Mouse (Mus musculus) heart, embryonic 14.5 days (tissue): Measurements from ENCODE around the gene Prkci. TPM values are rescaled to one million over a fixed set of nuclear protein-coding genes. Genes with fewer than 3 reads are reported as not detected.
A peak's percentile ranks its signal among the peaks of the same experiment; 100 is the strongest.

Experiments
- ATAC-seq: fragments of 200-750 bp; cut with Nextera tagmentation; 2 replicates; pipeline ENCODE4 v1.8.0; 2017; ENCODE audit warnings: low read depth, moderate TSS enrichment; ENCODE audit not compliant: insufficient number of reproducible peaks, insufficient read depth, low FRiP score
- H3K27ac ChIP-seq, 2 experiments: fragments of 200-500 bp in 1 of 2; fragments of 300-500 bp in 1 of 2; sonication (generic) in 1 of 2; replicated peaks in 1 of 2; 2 replicates each; pipeline ENCODE4 v1.5.1; 2012 to 2014; ENCODE audit warnings: low read depth in 2 of 2, low read length in 2 of 2, control low read depth in 1 of 2, mild to moderate bottlenecking in 1 of 2, mixed read lengths in 1 of 2; ENCODE audit not compliant: control insufficient read depth in 1 of 2, insufficient read depth in 1 of 2
- H3K27me3 ChIP-seq: fragments of 300-500 bp; sonication (generic); 2 replicates; pipeline ENCODE4 v1.6.1; 2014; ENCODE audit warnings: mild to moderate bottlenecking, low read length, control low read depth; ENCODE audit not compliant: control insufficient read depth, insufficient read depth
- H3K36me3 ChIP-seq: fragments of 300-500 bp; sonication (generic); 2 replicates; pipeline ENCODE4 v1.6.1; 2014; ENCODE audit warnings: mild to moderate bottlenecking, control low read depth, low read length, mixed read lengths; ENCODE audit not compliant: control insufficient read depth, insufficient read depth
- H3K4me1 ChIP-seq, 2 experiments: fragments of 200-500 bp in 1 of 2; fragments of 300-500 bp in 1 of 2; sonication (generic) in 1 of 2; 2 replicates each; pipeline ENCODE4 v1.6.1; 2012 to 2014; ENCODE audit warnings: low read length in 2 of 2, control low read depth in 1 of 2, mixed read lengths in 1 of 2; ENCODE audit not compliant: control insufficient read depth in 2 of 2, insufficient read depth in 2 of 2
- H3K4me2 ChIP-seq: fragments of 300-500 bp; sonication (generic); 2 replicates; pipeline ENCODE4 v1.6.1; 2014; ENCODE audit warnings: mild to moderate bottlenecking, low read length
- H3K4me3 ChIP-seq, 2 experiments: fragments of 200-500 bp in 1 of 2; fragments of 300-500 bp in 1 of 2; sonication (generic) in 1 of 2; 2 replicates each; pipeline ENCODE4 v1.5.1; 2012 to 2014; ENCODE audit warnings: low read length in 2 of 2, mild to moderate bottlenecking in 2 of 2, control low read depth in 1 of 2, low read depth in 1 of 2, moderate library complexity in 1 of 2; ENCODE audit not compliant: control insufficient read depth in 1 of 2, insufficient read depth in 1 of 2
- H3K9ac ChIP-seq: fragments of 300-500 bp; sonication (generic); 2 replicates; pipeline ENCODE4 v1.6.1; 2014; ENCODE audit warnings: mild to moderate bottlenecking, low read length
- H3K9me3 ChIP-seq: fragments of 300-500 bp; sonication (generic); 2 replicates; pipeline ENCODE4 v1.6.1; 2016; ENCODE audit warnings: low read length, control low read depth; ENCODE audit not compliant: control insufficient read depth
- WGBS: fragments of 180-500 bp; shearing (Covaris S2); extraction: QIAGEN DNeasy Blood & Tissue Kit; methylation state at CpG from one replicate; pipeline ENCODE4 v1.1.7; 2014; 5-methylcytosine and 5-hydroxymethylcytosine counted together
- polyA plus RNA-seq: library from polyadenylated mRNA; unstranded; fragments of >200 nt; fragmentation: Nextera tagmentation; extraction: Ambion mirVana; gene quantifications from 2 replicates; pipeline ENCODE4 v1.2.1, GENCODE M21; 2014

The Prkci gene
- polyA plus RNA-seq, 1 experiment from 2014 or later: 21.1 TPM

DNA sequence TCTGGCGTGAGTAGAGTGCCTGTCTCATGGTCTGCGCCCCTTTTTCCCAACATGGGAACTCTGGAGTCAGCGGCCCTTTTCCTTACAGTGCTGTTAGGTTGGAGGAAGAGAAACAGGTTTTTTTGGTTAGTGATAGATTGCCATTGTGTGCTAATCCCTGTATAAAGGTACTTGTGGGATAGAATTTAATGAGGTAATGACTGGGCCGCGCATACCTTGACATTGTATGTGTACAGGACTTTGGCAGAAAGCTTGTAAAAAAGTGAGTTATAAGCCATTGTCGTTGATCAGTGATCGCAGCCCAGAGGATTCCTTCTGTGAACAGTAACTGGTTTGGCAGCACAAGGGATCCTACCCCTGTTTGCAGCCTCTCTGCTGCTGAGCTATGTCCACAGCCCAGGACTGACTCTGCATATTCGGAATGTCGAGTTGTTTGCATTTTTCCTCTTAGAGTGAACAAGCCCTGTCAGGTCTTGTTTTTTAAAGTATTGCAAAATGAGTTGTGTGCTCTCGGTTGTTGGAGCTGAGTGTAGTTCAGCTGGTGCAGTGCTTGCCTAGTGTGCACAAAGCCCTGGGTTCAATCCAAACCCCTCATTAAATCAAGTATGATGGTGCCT is 4.0 kb downstream of the Prkci start:
- H3K27me3 ChIP-seq: no peaks in the 10 kb centered on the region
- 62% methylated on average over 10 of the region's 10 CpGs for WGBS
- peak overlapping the region in 1 of 2 experiments; percentile 44; a peak in 2 of 4 replicates for H3K27ac ChIP-seq
- peaks cover 4 to 29% of the 10 kb centered on the region in 2 experiments; a peak in 3 of 4 replicates for H3K4me1 ChIP-seq
- H3K4me2 ChIP-seq: no peak overlapping the region
- H3K9ac ChIP-seq: 0 out of 2 replicates have a peak overlapping the region, but pooled peaks have one; percentile 11
- no peaks in the 10 kb centered on the region for H3K36me3 ChIP-seq
- no peak for ATAC-seq
- no peaks in the 10 kb centered on the region for H3K9me3 ChIP-seq
- no peak overlapping the region for H3K4me3 ChIP-seq

DNA sequence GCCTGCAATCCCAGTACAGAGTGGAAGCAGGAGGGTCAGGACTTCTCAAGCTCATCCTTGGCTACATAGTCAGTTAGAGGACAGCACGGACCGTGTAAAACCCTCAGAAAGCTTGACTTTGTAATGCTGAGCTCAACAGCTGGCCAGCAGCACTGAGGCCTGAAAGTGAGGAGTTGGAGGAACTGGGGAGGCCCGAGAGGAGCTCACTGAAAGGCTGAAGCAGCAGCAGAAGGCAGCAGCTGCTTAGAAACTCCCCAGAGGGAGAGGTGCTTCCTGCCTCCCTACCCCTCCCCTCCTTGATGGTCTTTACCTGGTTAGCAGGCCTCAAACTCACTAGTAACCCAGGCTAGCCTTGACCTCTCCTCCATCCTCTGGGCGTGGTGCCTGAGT is 4.5 kb downstream of the Prkci start:
- H3K27ac ChIP-seq: peak overlapping the region in 1 of 2 experiments; percentile 44; a peak in 2 of 4 replicates
- 41% methylated on average over 4 of the region's 4 CpGs for WGBS
- no peak overlapping the region for H3K4me2 ChIP-seq
- no peak overlapping the region for H3K4me3 ChIP-seq
- no peaks in the 10 kb centered on the region for H3K27me3 ChIP-seq
- no peaks in the 10 kb centered on the region for H3K9me3 ChIP-seq
- H3K9ac ChIP-seq: no peak overlapping the region
- H3K4me1 ChIP-seq: peaks cover 4 to 29% of the 10 kb centered on the region in 2 experiments; a peak in 3 of 4 replicates
- H3K36me3 ChIP-seq: no peaks in the 10 kb centered on the region
- no peak for ATAC-seq

- Histone ChIP-seq H3K4me1 (peaks cover 4 to 29% of the 10 kb centered on the region in 2 experiments; a peak in 3 of 4 replicates), H3K27me3 (no peaks in the 10 kb centered on the region), H3K9ac (no peak overlapping the region), H3K9me3 (no peaks in the 10 kb centered on the region), H3K4me2 (no peak overlapping the region), H3K4me3 (no peak overlapping the region), H3K36me3 (no peaks in the 10 kb centered on the region), H3K27ac (no peak overlapping the region)
- no peak for ATAC-seq
- 58% methylated on average over 3 of the region's 3 CpGs for WGBS
Measured at GRCm38 (mm10) chr3:31001048-31001676, 5.6 kb downstream of the Prkci start.

GRCm38 (mm10) chr3:31004320-31005209 is 9.0 kb downstream of the Prkci start:
- no peak overlapping the region for H3K4me3 ChIP-seq
- no peak overlapping the region for H3K4me2 ChIP-seq
- H3K9me3 ChIP-seq: no peaks in the 10 kb centered on the region
- no peaks in the 10 kb centered on the region for H3K27me3 ChIP-seq
- H3K4me1 ChIP-seq: peaks cover 4 to 12% of the 10 kb centered on the region in 2 experiments; a peak in 3 of 4 replicates
- ATAC-seq: no peak
- no peak overlapping the region for H3K27ac ChIP-seq
- no peak overlapping the region for H3K9ac ChIP-seq
- WGBS: 84% methylated on average over 6 of the region's 6 CpGs
- no peaks in the 10 kb centered on the region for H3K36me3 ChIP-seq

- Histone ChIP-seq H3K36me3 (no peaks in the 10 kb centered on the region), H3K9ac (no peak overlapping the region), H3K9me3 (no peaks in the 10 kb centered on the region), H3K27ac (no peak overlapping the region), H3K4me2 (no peak overlapping the region), H3K4me1 (peaks cover 7 to 11% of the 10 kb centered on the region in 2 experiments), H3K27me3 (no peaks in the 10 kb centered on the region), H3K4me3 (no peak overlapping the region)
- 89% methylated on average over 2 of the region's 2 CpGs for WGBS
- ATAC-seq: no peak
Measured at GRCm38 (mm10) chr3:31014374-31014773, 18.8 kb downstream of the Prkci start.

DNA sequence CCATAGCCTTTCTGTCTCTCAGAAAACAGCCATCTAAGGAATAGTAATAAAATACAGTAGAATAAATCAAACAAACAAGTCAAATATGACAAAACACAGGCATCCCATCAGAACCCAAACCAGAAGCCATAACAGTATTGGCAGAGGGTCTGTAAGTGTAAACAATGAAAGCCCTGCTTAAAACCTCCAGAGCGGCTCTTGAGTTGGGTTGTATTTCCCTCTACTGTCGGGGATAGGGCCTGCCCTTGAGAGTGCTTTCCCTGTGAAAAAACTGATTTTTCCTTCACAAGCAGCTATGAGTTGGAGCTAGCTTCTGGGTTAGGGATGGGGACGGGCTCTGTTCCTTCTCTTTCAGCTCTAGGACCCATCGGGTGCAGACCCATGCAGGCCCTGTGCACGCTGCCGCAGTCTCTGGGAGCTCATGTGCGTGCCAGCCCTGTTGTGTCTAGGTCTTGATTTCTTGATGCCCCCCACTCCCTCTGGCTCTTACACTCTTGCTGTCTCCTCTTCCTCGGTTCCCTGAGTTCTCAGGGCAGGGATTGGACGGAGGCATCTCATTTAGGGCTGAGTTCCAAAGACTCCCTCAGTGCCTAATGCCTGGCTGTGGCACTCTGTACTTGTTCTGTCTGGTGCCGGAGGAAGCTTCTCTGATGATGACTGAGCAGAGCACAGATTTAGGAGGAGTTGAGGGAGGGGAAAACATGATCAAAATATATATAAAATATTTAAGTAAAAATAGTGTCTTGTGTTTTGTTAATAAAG is 20.3 kb downstream of the Prkci start:
- Histone ChIP-seq H3K9ac (no peak overlapping the region), H3K4me1 (peaks cover 7 to 11% of the 10 kb centered on the region in 2 experiments), H3K27me3 (no peaks in the 10 kb centered on the region), H3K36me3 (no peaks in the 10 kb centered on the region), H3K4me3 (no peak overlapping the region), H3K9me3 (no peaks in the 10 kb centered on the region), H3K4me2 (no peak overlapping the region), H3K27ac (no peak overlapping the region)
- ATAC-seq: no peak
- WGBS: 82% methylated on average over 10 of the region's 10 CpGs

GRCm38 (mm10) chr3:31016594-31017196 is 21.1 kb downstream of the Prkci start:
- Histone ChIP-seq H3K4me1 (peaks cover 7 to 11% of the 10 kb centered on the region in 2 experiments), H3K9me3 (no peaks in the 10 kb centered on the region), H3K4me3 (no peak overlapping the region), H3K27me3 (no peaks in the 10 kb centered on the region), H3K27ac (no peak overlapping the region), H3K9ac (no peak overlapping the region), H3K4me2 (no peak overlapping the region), H3K36me3 (no peaks in the 10 kb centered on the region)
- 48% methylated on average over 9 of the region's 9 CpGs for WGBS
- no peak for ATAC-seq
